Mouse (Mus musculus) frontal cortex, postnatal 25 days (tissue): ENCODE results near the gene Luc7l2.

Source experiments
- DNase-seq, 2 experiments: peaks; one replicate each; pipeline ENCODE4 v3.0.0; 2022; ENCODE audit warnings: low spot score in 2 of 2

The Luc7l2 gene

GRCm38 (mm10) chr6:38576096-38576495 is 25.0 kb downstream of the Luc7l2 start:
- no peak for DNase-seq

- DNase-seq = no peak
Measured at GRCm38 (mm10) chr6:38580112-38580857, 29.2 kb downstream of the Luc7l2 start.

GRCm38 (mm10) chr6:38581711-38582110 is 30.6 kb downstream of the Luc7l2 start:
- DNase-seq = no peak

GRCm38 (mm10) chr6:38597481-38597880 is 46.3 kb downstream of the Luc7l2 start:
- DNase-seq = no peak

GRCm38 (mm10) chr6:38609892-38610291 is 58.8 kb downstream of the Luc7l2 start:
- no peak for DNase-seq

GRCm38 (mm10) chr6:38622406-38622805 is 71.3 kb downstream of the Luc7l2 start:
- DNase-seq = no peak

GRCm38 (mm10) chr6:38623457-38623856 is 72.3 kb downstream of the Luc7l2 start:
- no peak for DNase-seq

- DNase-seq = no peak
Measured at GRCm38 (mm10) chr6:38624439-38624838, 73.3 kb downstream of the Luc7l2 start.

GRCm38 (mm10) chr6:38626086-38626485 is 75.0 kb downstream of the Luc7l2 start:
- no peak for DNase-seq

GRCm38 (mm10) chr6:38627081-38627480 is 75.9 kb downstream of the Luc7l2 start:
- no peak for DNase-seq

- no peak for DNase-seq
Measured at GRCm38 (mm10) chr6:38627486-38627885, 76.4 kb downstream of the Luc7l2 start.

GRCm38 (mm10) chr6:38629556-38629955 is 78.4 kb downstream of the Luc7l2 start:
- DNase-seq = no peak

GRCm38 (mm10) chr6:38632826-38633225 is 81.7 kb downstream of the Luc7l2 start:
- no peak for DNase-seq

- no peak for DNase-seq
Measured at GRCm38 (mm10) chr6:38634461-38634860, 83.3 kb downstream of the Luc7l2 start.

GRCm38 (mm10) chr6:38635941-38636851 is 85.1 kb downstream of the Luc7l2 start:
- DNase-seq = no peak

- no peak for DNase-seq
Measured at GRCm38 (mm10) chr6:38636852-38637618, 85.9 kb downstream of the Luc7l2 start, which contains the start of gene Klrg2. Gene Klrg2, minus strand, starts transcription at chr6:38637242.

GRCm38 (mm10) chr6:38640401-38640800 is 89.3 kb downstream of the Luc7l2 start:
- DNase-seq = no peak

GRCm38 (mm10) chr6:38641228-38641627 is 90.1 kb downstream of the Luc7l2 start:
- DNase-seq = no peak

GRCm38 (mm10) chr6:38641645-38642044 is 90.5 kb downstream of the Luc7l2 start:
- no peak for DNase-seq

- no peak for DNase-seq
Measured at GRCm38 (mm10) chr6:38642593-38642992, 91.5 kb downstream of the Luc7l2 start.

- no peak for DNase-seq
Measured at GRCm38 (mm10) chr6:38643039-38643438, 91.9 kb downstream of the Luc7l2 start.

- DNase-seq = no peak
Measured at GRCm38 (mm10) chr6:38649545-38649944, 98.4 kb downstream of the Luc7l2 start.
